Mouse (Mus musculus) bone marrow macrophage, adult 2 months (primary cell): Measurements from ENCODE around the gene Rnf183.

Source experiments
- CTCF ChIP-seq: IDR thresholded peaks from 2 replicates; pipeline ENCODE4 v1.5.1; 2012; ENCODE audit warnings: low read depth, mild to moderate bottlenecking, low read length, moderate library complexity
- POLR2A ChIP-seq: IDR thresholded peaks from 2 replicates; pipeline ENCODE4 v1.6.1; 2012; ENCODE audit warnings: mild to moderate bottlenecking, low read depth, low read length, borderline replicate concordance

DNA sequence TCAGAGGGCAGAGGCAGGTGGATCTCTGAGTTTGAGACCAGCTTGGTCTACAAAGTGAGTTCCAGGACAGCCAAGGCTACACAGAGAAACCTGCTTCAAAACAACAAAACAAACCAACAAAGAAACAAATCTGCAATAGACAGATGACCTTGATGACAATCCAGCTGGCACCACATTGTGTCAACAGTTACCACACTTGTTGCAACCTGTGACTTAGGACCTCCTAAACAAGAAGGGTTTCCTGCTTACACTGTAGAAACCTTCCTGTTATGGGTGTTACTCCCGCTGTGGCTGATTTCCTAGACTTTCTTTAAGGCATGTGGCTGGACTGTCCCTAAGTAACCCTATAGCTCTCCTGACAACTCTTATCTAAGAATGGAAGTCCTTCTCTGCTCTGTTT, 39.2 kb downstream of the Rnf183 start:
- TF ChIP-seq CTCF (no peak), POLR2A (no peak)
